In genomic region chr10:117656662-117656962, GRCm38 (mm10) we compare ENCODE assay signal across 15 mouse cellular contexts.
"Had no signal": no experiment of that assay in that cellular context is flagged by ENCODE, and none has a peak within 500 bp of the region (broad histone marks: within the 10 kb centered on the region; RNA-seq: fewer than 3 reads in every experiment).

No protein-coding gene starts in this region.

- DNase-seq: cerebellum, adult 9-10 months; cerebellum, adult 9-11 months; cerebellum, postnatal 10 days; cerebellum, postnatal 14 days; cerebellum, postnatal 25 days; cerebellum, postnatal 36 days; forebrain, postnatal 0 days; gastrocnemius, adult 2 months; gastrocnemius, postnatal 10 days; gastrocnemius, postnatal 14 days; gastrocnemius, postnatal 25 days; gastrocnemius, postnatal 36 days; heart, adult 11 months; heart, adult 18-20 months; heart, adult 2 months had no signal
